8 mouse cellular contexts compared by ENCODE assay signal in genomic region chr15:70920862-70921261, GRCm38 (mm10).
A peak's percentile ranks its signal among the peaks of the same experiment; 100 is the strongest.
DNase-seq lines count a peak whose midpoint lies in the region; ATAC-seq and TF ChIP-seq lines count a peak whose summit lies in the region.

No protein-coding gene starts in this region.

- DNase-seq in urinary bladder, postnatal 25 days (ENCODE audit: low spot score), result peak; percentile 4
- DNase-seq in urinary bladder, adult 2 months (ENCODE audit: low spot score), result no peak
- peak; percentile 19 for DNase-seq in c-Kit-positive CD71-negative TER-119-negative erythroid progenitor cells, embryonic 14.5 days (ENCODE audit: low read depth)
- DNase-seq in forebrain, postnatal 0 days, result peak; percentile 92
- DNase-seq in kidney, postnatal 25 days, result peak; percentile 34 to 47
- DNase-seq in liver, postnatal 0 days, result peak; percentile 25
- peak; percentile 70 for DNase-seq in right cerebral cortex, postnatal 14 days

- no peak overlapping the region for H3K9ac ChIP-seq in forebrain, postnatal 0 days
- no peak overlapping the region for H3K9ac ChIP-seq in liver, postnatal 0 days (replicated peaks)

- no peak overlapping the region for H3K27ac ChIP-seq in forebrain, postnatal 0 days (ENCODE audit: low read depth, low read length)
- H3K27ac ChIP-seq in liver, postnatal 0 days (ENCODE audit: low read depth), result no peak overlapping the region

- no peak overlapping the region for H3K4me2 ChIP-seq in forebrain, postnatal 0 days (ENCODE audit: low read depth)
- no peak overlapping the region for H3K4me2 ChIP-seq in liver, postnatal 0 days (ENCODE audit: low read depth, low read length)

- no peak overlapping the region for H3K4me3 ChIP-seq in forebrain, postnatal 0 days (ENCODE audit: low read depth, low read length)
- no peak overlapping the region for H3K4me3 ChIP-seq in liver, postnatal 0 days (ENCODE audit: low read depth, low read length)

- no peaks in the 10 kb centered on the region for H3K36me3 ChIP-seq in forebrain, postnatal 0 days (ENCODE audit: insufficient read depth)
- no peaks in the 10 kb centered on the region for H3K36me3 ChIP-seq in liver, postnatal 0 days (replicated peaks; ENCODE audit: insufficient read depth, low read length)

- peak; percentile 82 for ATAC-seq in forebrain, postnatal 0 days
- no peak for ATAC-seq in liver, postnatal 0 days
- no peak for ATAC-seq in erythroblast, adult 5-6 weeks (replicated peaks; ENCODE audit: low FRiP score, poor library complexity, severe bottlenecking)

- 40% methylated on average over 2 of the region's 2 CpGs for WGBS in forebrain, postnatal 0 days
- 20% methylated on average over 2 of the region's 2 CpGs for WGBS in liver, postnatal 0 days (ENCODE audit: insufficient replicate concordance)

- TF ChIP-seq EP300 in liver, postnatal 0 days (IDR thresholded peaks at IDR 0.05; ENCODE audit: low read depth), result no peak

- no peaks in the 10 kb centered on the region for H3K4me1 ChIP-seq in forebrain, postnatal 0 days (ENCODE audit: insufficient read depth)
- no peaks in the 10 kb centered on the region for H3K4me1 ChIP-seq in liver, postnatal 0 days (ENCODE audit: insufficient read depth)

- peak; percentile 88 for TF ChIP-seq CTCF in forebrain, postnatal 0 days (IDR thresholded peaks at IDR 0.05; ENCODE audit: low read depth)
- peak; percentile 60 for TF ChIP-seq CTCF in liver, postnatal 0 days (IDR thresholded peaks at IDR 0.05; ENCODE audit: low read depth)

- no peaks in the 10 kb centered on the region for H3K27me3 ChIP-seq in forebrain, postnatal 0 days (ENCODE audit: insufficient read depth, low read length)
- H3K27me3 ChIP-seq in liver, postnatal 0 days (ENCODE audit: insufficient read depth, low read length), result no peaks in the 10 kb centered on the region

- no peaks in the 10 kb centered on the region for H3K9me3 ChIP-seq in forebrain, postnatal 0 days (ENCODE audit: low read length)
- H3K9me3 ChIP-seq in liver, postnatal 0 days (ENCODE audit: low read length), result no peaks in the 10 kb centered on the region
